Mouse (Mus musculus) kidney, adult 2 months (tissue): ENCODE data around the gene Aco2.

Experiments
- CTCF ChIP-seq: fragments of 200-500 bp; conservative IDR thresholded peaks from 2 replicates; pipeline ENCODE4 v1.5.1; 2011; ENCODE audit warnings: low read depth, mild to moderate bottlenecking, control low read depth, low read length, moderate library complexity, mixed read lengths; ENCODE audit not compliant: insufficient read depth, insufficient read length
- POLR2A ChIP-seq: fragments of 200-500 bp; IDR thresholded peaks from one replicate; pipeline ENCODE4 v1.6.1; 2011; ENCODE audit warnings: low read depth, low read length, control low read depth

DNA sequence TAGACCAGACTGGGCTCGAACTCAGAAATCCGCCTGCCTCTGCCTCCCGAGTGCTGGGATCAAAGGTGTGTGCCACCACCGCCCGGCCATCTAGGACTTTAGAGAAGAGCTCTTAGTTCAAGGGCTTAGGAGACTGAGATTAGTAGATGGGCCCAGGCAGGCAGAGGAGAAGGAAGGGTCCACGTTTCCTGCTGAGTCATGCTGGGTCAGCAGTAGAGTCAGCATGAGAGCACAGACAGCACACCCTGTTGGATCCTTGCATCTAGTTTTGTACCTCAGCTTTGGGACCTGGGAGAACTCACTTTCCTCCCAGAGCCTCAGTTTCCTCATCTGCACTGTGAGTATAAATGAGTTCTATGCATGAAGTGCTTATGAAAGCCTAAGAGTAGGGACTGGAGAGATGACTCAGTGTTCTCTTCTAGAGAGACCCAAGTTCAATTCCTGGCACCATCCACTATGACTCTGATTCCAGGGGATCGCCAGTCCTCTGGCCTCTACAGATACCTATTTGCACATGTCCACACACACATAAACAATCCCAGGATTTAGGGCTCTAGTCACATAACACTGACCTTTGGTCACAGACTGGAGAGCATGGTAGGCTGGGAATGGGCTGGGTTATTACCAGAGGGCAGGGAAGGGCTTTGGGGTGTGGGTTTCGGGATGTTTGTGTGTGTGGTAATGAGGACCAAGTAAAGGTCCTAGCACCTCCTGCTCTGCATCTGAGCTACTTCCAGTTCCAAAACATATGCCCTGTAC is 19.9 kb downstream of the Aco2 start:
- no peak for TF ChIP-seq POLR2A
- TF ChIP-seq CTCF, result no peak
